Comparison of ENCODE assay signal across 25 mouse cellular contexts in genomic region chr11:119931809-119932208, GRCm38 (mm10). TPM values are rescaled to one million over a fixed set of nuclear protein-coding genes. Genes with fewer than 3 reads are reported as not detected.
DNase-seq lines count a peak whose midpoint lies in the region; ATAC-seq and TF ChIP-seq lines count a peak whose summit lies in the region.
"Had no signal": no experiment of that assay in that cellular context is flagged by ENCODE, and none has a peak within 500 bp of the region (broad histone marks: within the 10 kb centered on the region; RNA-seq: fewer than 3 reads in every experiment).

No protein-coding gene starts in this region.

- no peaks in the 10 kb centered on the region for H3K36me3 ChIP-seq in forebrain, embryonic 10.5 days (replicated peaks)
- H3K36me3 ChIP-seq in forebrain, embryonic 14.5 days (ENCODE audit: control insufficient read depth, insufficient read depth, low read length) = no peaks in the 10 kb centered on the region
- no peaks in the 10 kb centered on the region for H3K36me3 ChIP-seq in kidney, embryonic 15.5 days
- H3K36me3 ChIP-seq in C2C12 (ENCODE audit: control insufficient read depth, insufficient read depth) (peaks cover 5% of the 10 kb centered on the region), macrophage (ENCODE audit: inconsistent target) (no peaks in the 10 kb centered on the region)
- H3K36me3 ChIP-seq: forebrain, embryonic 12.5 days; heart, embryonic 10.5 days; limb, embryonic 12.5 days; neural tube, embryonic 13.5 days had no signal

- peaks cover 5% of the 10 kb centered on the region for H3K79me2 ChIP-seq in C2C12 (ENCODE audit: control insufficient read depth, insufficient read depth)
- no peaks in the 10 kb centered on the region for H3K79me2 ChIP-seq in macrophage (ENCODE audit: inconsistent target)

- DNase-seq in forebrain, embryonic 10.5 days (ENCODE audit: extremely low spot score, low spot score) = no peak
- no peak for DNase-seq in forebrain, embryonic 14.5 days (ENCODE audit: low spot score)
- no peak for DNase-seq in kidney, postnatal 36 days
- no peak for DNase-seq in testis, postnatal 10 days (ENCODE audit: low spot score)
- DNase-seq: adrenal gland, postnatal 10 days; B cell, adult 2 months; cerebellum, adult 2 months; heart, postnatal 4 days; kidney, adult 2 months; liver, postnatal 0 days; lung, postnatal 10 days; retina, postnatal 1 day; right cerebral cortex, postnatal 25 days; spleen, adult 18-20 months; thymus, postnatal 14 days had no signal

- ATAC-seq in forebrain, embryonic 14.5 days = no peak
- no peak for ATAC-seq in kidney, embryonic 15.5 days (replicated peaks; ENCODE audit: low FRiP score)
- ATAC-seq: inflammation-experienced regulatory T-cells, adult 6 months; liver, postnatal 0 days had no signal

- no peaks in the 10 kb centered on the region for H3K79me3 ChIP-seq in C2C12 (ENCODE audit: low read depth)

- peaks cover 33% of the 10 kb centered on the region for H3K4me1 ChIP-seq in forebrain, embryonic 10.5 days
- H3K4me1 ChIP-seq in forebrain, embryonic 14.5 days (ENCODE audit: control insufficient read depth, insufficient read depth, low read length) = peaks cover 12% of the 10 kb centered on the region
- peaks cover 43% of the 10 kb centered on the region for H3K4me1 ChIP-seq in kidney, embryonic 15.5 days

- 81% methylated on average over 10 of the region's 10 CpGs for WGBS in forebrain, embryonic 10.5 days
- WGBS in forebrain, embryonic 14.5 days = 84% methylated on average over 10 of the region's 10 CpGs
- 46% methylated on average over 10 of the region's 10 CpGs for WGBS in kidney, embryonic 15.5 days
- 51% methylated on average over 10 of the region's 10 CpGs for WGBS in macrophage (ENCODE audit: missing documents)

- no peak overlapping the region for H3K9ac ChIP-seq in forebrain, embryonic 14.5 days (ENCODE audit: low read length)
- no peak overlapping the region for H3K9ac ChIP-seq in kidney, embryonic 15.5 days
- H3K9ac ChIP-seq: forebrain, embryonic 12.5 days; limb, embryonic 12.5 days; liver, postnatal 0 days; neural tube, embryonic 13.5 days had no signal

- no peak for TF ChIP-seq CTCF in C2C12 (IDR thresholded peaks at IDR 0.05; ENCODE audit: control insufficient read depth, insufficient read depth, insufficient read length)

- H3K27me3 ChIP-seq in forebrain, embryonic 10.5 days (ENCODE audit: poor library complexity, severe bottlenecking) = no peaks in the 10 kb centered on the region
- H3K27me3 ChIP-seq in forebrain, embryonic 14.5 days (replicated peaks; ENCODE audit: control insufficient read depth, insufficient read depth, low read length) = no peaks in the 10 kb centered on the region
- no peaks in the 10 kb centered on the region for H3K27me3 ChIP-seq in kidney, embryonic 15.5 days
- H3K27me3 ChIP-seq in C2C12 (ENCODE audit: control insufficient read depth, insufficient read depth, insufficient read length) = no peaks in the 10 kb centered on the region
- H3K27me3 ChIP-seq: forebrain, embryonic 12.5 days; limb, embryonic 12.5 days; neural tube, embryonic 13.5 days had no signal

- H3K4me2 ChIP-seq in forebrain, embryonic 14.5 days (ENCODE audit: low read length) = no peak overlapping the region
- peak overlapping the region; percentile 27; the same call in 1 of the 2 replicates for H3K4me2 ChIP-seq in kidney, embryonic 15.5 days
- H3K4me2 ChIP-seq: forebrain, embryonic 12.5 days; limb, embryonic 12.5 days; liver, embryonic 11.5 days; midbrain, embryonic 11.5 days; neural tube, embryonic 13.5 days had no signal

- H3K27ac ChIP-seq in forebrain, embryonic 10.5 days = 0 out of 2 replicates have a peak overlapping the region, but pooled peaks have one; percentile 31
- H3K27ac ChIP-seq in forebrain, embryonic 14.5 days (ENCODE audit: low read depth, low read length) = no peak overlapping the region
- H3K27ac ChIP-seq in kidney, embryonic 15.5 days = peak overlapping the region; percentile 56; the same call in 1 of the 2 replicates
- H3K27ac ChIP-seq in macrophage = peak overlapping the region; percentile 47
- H3K27ac ChIP-seq: neural tube, embryonic 13.5 days had no signal

- H3K4me3 ChIP-seq in forebrain, embryonic 10.5 days = no peak overlapping the region
- no peak overlapping the region for H3K4me3 ChIP-seq in forebrain, embryonic 14.5 days (ENCODE audit: low read depth, low read length)
- no peak overlapping the region for H3K4me3 ChIP-seq in kidney, embryonic 15.5 days (replicated peaks)
- H3K4me3 ChIP-seq in C2C12 (ENCODE audit: insufficient read depth, poor library complexity, severe bottlenecking) (no peak overlapping the region), macrophage (ENCODE audit: inconsistent target) (no peak overlapping the region)
- H3K4me3 ChIP-seq: forebrain, embryonic 12.5 days; heart, embryonic 10.5 days; limb, embryonic 12.5 days; neural tube, embryonic 13.5 days had no signal

- H3K9me3 ChIP-seq in forebrain, embryonic 10.5 days = peaks cover 3% of the 10 kb centered on the region; the same call in 1 of the 2 replicates
- no peaks in the 10 kb centered on the region for H3K9me3 ChIP-seq in forebrain, embryonic 14.5 days (replicated peaks; ENCODE audit: control insufficient read depth, low read length)
- H3K9me3 ChIP-seq in kidney, embryonic 15.5 days (replicated peaks) = no peaks in the 10 kb centered on the region
- H3K9me3 ChIP-seq: forebrain, embryonic 12.5 days; heart, embryonic 10.5 days; neural tube, embryonic 13.5 days had no signal

- H3ac ChIP-seq in C2C12 (ENCODE audit: control insufficient read depth, insufficient read length, low read depth) = peak overlapping the region; percentile 34

TF ChIP-seq in C2C12, 6 proteins besides CTCF, POLR2A, EP300 and RAD21:
- TF ChIP-seq MYOG (IDR thresholded peaks at IDR 0.05; ENCODE audit: control insufficient read depth, extremely low read depth, insufficient read length) = no peak
- TF ChIP-seq MYOD1 (IDR thresholded peaks at IDR 0.05; ENCODE audit: control insufficient read depth, insufficient read length, low read depth) = peak; percentile 9
- no peak for TF ChIP-seq FOSL1 (IDR thresholded peaks at IDR 0.05; ENCODE audit: insufficient read depth, low read length, poor library complexity, severe bottlenecking)

RNA-seq across cellular contexts. Expression of gene Baiap2, which starts 10.8 kb away (rescaled TPM):
- 9.6 and 11.1 TPM in 2 replicates for polyA plus RNA-seq in forebrain, embryonic 10.5 days (2016; fragmentation: Nextera tagmentation; extraction: Ambion mirVana)
- polyA plus RNA-seq in forebrain, embryonic 14.5 days (2014; fragmentation: Nextera tagmentation; extraction: Ambion mirVana) = 18.7 and 25.2 TPM in 2 replicates
- polyA plus RNA-seq in kidney, embryonic 15.5 days (2015; fragmentation: Nextera tagmentation; extraction: Ambion mirVana) = 20.8 and 22.3 TPM in 2 replicates
- polyA plus RNA-seq in C2C12 (2012; fragmentation: generic; extraction: Trizol) (41.5 TPM), macrophage (2018) (19.9 to 24.7 TPM (median 20.6 TPM) in 3 replicates)
- total RNA-seq in macrophage (2018; cell fraction: chromatin; rRNA removed) = 100 to 1,000 TPM in 11 of 26 experiments, 10 to 100 TPM in 15; 20.7 to 218 (median 76.3) TPM
- 10 to 100 TPM in 25 of 26 experiments, 1 to 10 TPM in 1; 9.0 to 31.7 (median 19.1) TPM for total RNA-seq in macrophage (2018; cell fraction: cytosol; rRNA removed)
- total RNA-seq in macrophage (2018; cell fraction: nucleus; rRNA removed) = 10 to 100 TPM in 25 of 26 experiments, 1 to 10 TPM in 1; 9.3 to 73.5 (median 28.3) TPM

RNA-seq across cellular contexts. Expression of gene Chmp6, which starts 18.6 kb away (rescaled TPM):
- 114 and 124 TPM in 2 replicates for polyA plus RNA-seq in forebrain, embryonic 10.5 days (2016; fragmentation: Nextera tagmentation; extraction: Ambion mirVana)
- polyA plus RNA-seq in forebrain, embryonic 14.5 days (2014; fragmentation: Nextera tagmentation; extraction: Ambion mirVana) = 90.0 and 92.7 TPM in 2 replicates
- 94.1 and 101 TPM in 2 replicates for polyA plus RNA-seq in kidney, embryonic 15.5 days (2015; fragmentation: Nextera tagmentation; extraction: Ambion mirVana)
- polyA plus RNA-seq in C2C12 (2012; fragmentation: generic; extraction: Trizol) (64.9 TPM), macrophage (2018) (37.7 to 52.9 TPM (median 41.3 TPM) in 3 replicates)
- 10 to 100 TPM in 23 of 26 experiments, 1 to 10 TPM in 3; 8.6 to 56.3 (median 27.9) TPM for total RNA-seq in macrophage (2018; cell fraction: chromatin; rRNA removed)
- 10 to 100 TPM; 21.2 to 43.4 (median 35.7) TPM for total RNA-seq in macrophage (2018; cell fraction: cytosol; rRNA removed)
- total RNA-seq in macrophage (2018; cell fraction: nucleus; rRNA removed) = 10 to 100 TPM in 25 of 26 experiments, 1 to 10 TPM in 1; 9.8 to 37.0 (median 20.1) TPM
